Mouse (Mus musculus) myocyte (in vitro differentiated cells): ENCODE results near the gene Mettl22.

Experiments used
- MAX ChIP-seq: IDR thresholded peaks from one replicate; pipeline ENCODE4 v1.6.1; 2011; ENCODE audit warnings: low read depth, mild to moderate bottlenecking, control low read depth
- MYOD1 ChIP-seq, 3 experiments: IDR thresholded peaks; one replicate each; pipeline ENCODE4 v1.6.1; 2011; ENCODE audit warnings: control low read depth in 2 of 3, low read depth in 2 of 3, mild to moderate bottlenecking in 2 of 3, moderate library complexity in 1 of 3; ENCODE audit not compliant: insufficient read length in 2 of 3, control insufficient read depth in 1 of 3
- POLR2A ChIP-seq: IDR thresholded peaks from one replicate; pipeline ENCODE4 v1.6.1; 2011; ENCODE audit warnings: low read depth, mild to moderate bottlenecking, control low read depth, moderate library complexity; ENCODE audit not compliant: insufficient read length
- POLR2AphosphoS2 ChIP-seq: IDR thresholded peaks from one replicate; pipeline ENCODE4 v1.6.1; 2011; ENCODE audit warnings: low read depth, control low read depth; ENCODE audit not compliant: insufficient read length
- SRF ChIP-seq: IDR thresholded peaks from one replicate; pipeline ENCODE4 v1.6.1; 2011; ENCODE audit warnings: low read depth; ENCODE audit not compliant: control insufficient read depth, insufficient read length
- TCF12 ChIP-seq: IDR thresholded peaks from one replicate; pipeline ENCODE4 v1.6.1; 2011; ENCODE audit warnings: mild to moderate bottlenecking, control low read depth; ENCODE audit not compliant: poor library complexity, insufficient read depth, severe bottlenecking
- USF1 ChIP-seq: IDR thresholded peaks from one replicate; pipeline ENCODE4 v1.6.1; 2011; ENCODE audit warnings: low read depth, mild to moderate bottlenecking, control low read depth, moderate library complexity

- TF ChIP-seq MAX (no peak), TCF12 (no peak), POLR2A (no peak), USF1 (no peak), POLR2AphosphoS2 (no peak), SRF (no peak), MYOD1 (IDR thresholded peaks at IDR 0.05; ENCODE audit: control insufficient read depth in 1 of 3, insufficient read length in 2 of 3, low read depth in 2 of 3) (no peak)
Observed at GRCm38 (mm10) chr16:8514180-8514579, 43.6 kb downstream of the Mettl22 start.
